Mouse (Mus musculus) midbrain, embryonic 12.5 days (tissue): ENCODE results near the gene Fam3c. TPM values are rescaled to one million over a fixed set of nuclear protein-coding genes. Genes with fewer than 3 reads are reported as not detected.
A peak's percentile ranks its signal among the peaks of the same experiment; 100 is the strongest.

Experiments
- ATAC-seq: fragments of 200-750 bp; cut with Nextera tagmentation; 2 replicates; pipeline ENCODE4 v1.8.0; 2017; ENCODE audit warnings: low read depth, moderate TSS enrichment, moderate library complexity; ENCODE audit not compliant: low FRiP score
- H3K27ac ChIP-seq: fragments of 300-500 bp; sonication (generic); replicated peaks from 2 replicates; pipeline ENCODE4 v1.5.1; 2016; ENCODE audit warnings: mild to moderate bottlenecking
- H3K27me3 ChIP-seq: fragments of 300-500 bp; sonication (generic); 2 replicates; pipeline ENCODE4 v1.6.1; 2016; ENCODE audit warnings: mild to moderate bottlenecking
- H3K36me3 ChIP-seq: fragments of 300-500 bp; sonication (generic); 2 replicates; pipeline ENCODE4 v1.6.1; 2016
- H3K4me1 ChIP-seq: fragments of 300-500 bp; sonication (generic); 2 replicates; pipeline ENCODE4 v1.6.1; 2016
- H3K4me2 ChIP-seq: fragments of 300-500 bp; sonication (generic); replicated peaks from 2 replicates; pipeline ENCODE4 v1.6.1; 2016; ENCODE audit warnings: mild to moderate bottlenecking, moderate library complexity
- H3K4me3 ChIP-seq: fragments of 300-500 bp; sonication (generic); 2 replicates; pipeline ENCODE4 v1.5.1; 2016; ENCODE audit warnings: mild to moderate bottlenecking
- H3K9ac ChIP-seq: fragments of 300-500 bp; sonication (generic); replicated peaks from 2 replicates; pipeline ENCODE4 v1.6.1; 2016; ENCODE audit warnings: mild to moderate bottlenecking, moderate library complexity
- H3K9me3 ChIP-seq: fragments of 300-500 bp; sonication (generic); 2 replicates; pipeline ENCODE4 v1.6.1; 2016; ENCODE audit warnings: mild to moderate bottlenecking
- WGBS: fragments of 180-500 bp; shearing (Covaris S2); methylation state at CpG from one replicate; pipeline ENCODE4 v1.1.7; 2016; 5-methylcytosine and 5-hydroxymethylcytosine counted together
- polyA plus RNA-seq: library from polyadenylated mRNA; unstranded; fragments of >200 nt; fragmentation: Nextera tagmentation; extraction: Ambion mirVana; gene quantifications from 2 replicates; pipeline ENCODE4 v1.2.1, GENCODE M21; 2016

Gene Fam3c
- polyA plus RNA-seq = 25.4 and 31.4 TPM in 2 replicates

DNA sequence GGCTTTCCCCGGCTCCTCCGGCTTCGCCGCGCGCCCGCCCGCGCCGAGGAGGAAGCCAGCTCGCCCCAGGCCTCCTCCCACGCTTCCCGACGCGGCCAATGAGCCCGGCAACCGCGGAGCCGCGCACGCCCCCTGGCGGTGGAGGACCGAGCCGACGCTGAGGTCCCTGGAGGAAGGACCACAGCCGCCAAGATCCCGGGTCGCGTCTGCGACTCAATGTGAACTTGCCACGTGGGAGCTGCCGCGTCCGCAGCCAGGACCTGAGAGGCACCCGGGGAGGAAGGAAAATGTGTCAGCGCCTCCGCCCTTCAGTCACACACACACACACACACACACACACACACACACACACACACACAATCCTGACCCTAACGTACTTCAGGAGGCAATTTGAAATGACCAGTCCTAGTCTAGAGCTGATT is at the start of gene Fam3c:
TSS of gene Fam3c (minus strand) at position 158 of the 422 bp plus-strand sequence.
- 1% methylated on average over 20 of the region's 38 CpGs for WGBS
- ATAC-seq = peak; percentile 99

DNA sequence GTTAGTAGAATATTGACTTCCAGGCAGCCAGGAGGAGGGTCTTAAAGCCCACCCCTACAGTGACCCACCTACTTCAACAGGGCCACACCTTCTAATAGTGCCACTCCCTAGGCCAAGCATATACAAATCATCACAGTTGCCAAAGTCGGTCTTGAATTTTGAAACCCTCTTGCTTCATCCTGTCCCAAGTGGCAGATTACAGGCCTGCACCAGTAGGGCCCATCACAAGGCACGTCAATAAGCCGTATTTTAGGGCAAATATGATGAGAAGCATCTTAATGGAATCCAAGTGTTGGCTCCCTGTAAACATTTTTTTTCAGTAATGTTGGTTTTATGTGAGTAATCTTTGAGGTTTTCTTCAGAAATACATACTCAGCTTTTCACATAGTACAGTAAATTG is 49.0 kb upstream of the Fam3c start:
- Histone ChIP-seq H3K27me3 (no peaks in the 10 kb centered on the region), H3K4me2 (no peak overlapping the region), H3K27ac (no peak overlapping the region), H3K36me3 (no peaks in the 10 kb centered on the region), H3K9ac (no peak overlapping the region), H3K4me1 (no peaks in the 10 kb centered on the region), H3K9me3 (no peaks in the 10 kb centered on the region), H3K4me3 (no peak overlapping the region)
- no peak for ATAC-seq
- 94% methylated on average over 3 of the region's 3 CpGs for WGBS

More for the DNA sequence above, at the start of gene Fam3c:
- no peaks in the 10 kb centered on the region for H3K36me3 ChIP-seq
- H3K27ac ChIP-seq = peak within 1 kb of the TSS; percentile 85
- H3K9ac ChIP-seq = peak within 1 kb of the TSS; percentile 83
- H3K27me3 ChIP-seq = no peaks in the 10 kb centered on the region
- no peaks in the 10 kb centered on the region for H3K9me3 ChIP-seq
- peaks cover 5% of the 10 kb centered on the region; the same call in 1 of the 2 replicates for H3K4me1 ChIP-seq
- peak within 1 kb of the TSS; percentile 78 for H3K4me3 ChIP-seq
- H3K4me2 ChIP-seq = peak within 1 kb of the TSS; percentile 63

DNA sequence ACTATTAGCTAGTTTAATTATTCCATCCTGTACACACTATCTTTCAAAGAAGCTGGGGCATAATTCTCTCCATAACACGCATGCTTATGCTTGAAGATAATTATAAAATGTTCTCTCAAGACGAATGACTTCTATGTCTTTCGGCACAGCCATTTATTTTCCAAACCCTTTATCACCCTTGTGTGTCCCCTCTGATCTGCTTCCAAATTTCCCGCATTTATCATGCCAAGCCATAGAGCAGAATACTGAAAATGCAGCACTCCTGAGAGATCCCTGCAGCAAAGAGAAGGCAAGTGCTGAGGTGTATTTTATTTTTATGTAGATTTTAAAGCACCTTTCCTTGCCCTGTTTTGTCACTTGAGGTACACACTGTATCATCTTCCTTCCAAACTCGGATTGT is 47.7 kb upstream of the Fam3c start:
- Histone ChIP-seq H3K36me3 (no peaks in the 10 kb centered on the region), H3K9me3 (no peaks in the 10 kb centered on the region), H3K27me3 (no peaks in the 10 kb centered on the region), H3K9ac (no peak overlapping the region), H3K4me3 (no peak overlapping the region), H3K4me2 (no peak overlapping the region), H3K4me1 (no peaks in the 10 kb centered on the region), H3K27ac (no peak overlapping the region)
- WGBS = 85% methylated on average over 5 of the region's 5 CpGs
- no peak for ATAC-seq

DNA sequence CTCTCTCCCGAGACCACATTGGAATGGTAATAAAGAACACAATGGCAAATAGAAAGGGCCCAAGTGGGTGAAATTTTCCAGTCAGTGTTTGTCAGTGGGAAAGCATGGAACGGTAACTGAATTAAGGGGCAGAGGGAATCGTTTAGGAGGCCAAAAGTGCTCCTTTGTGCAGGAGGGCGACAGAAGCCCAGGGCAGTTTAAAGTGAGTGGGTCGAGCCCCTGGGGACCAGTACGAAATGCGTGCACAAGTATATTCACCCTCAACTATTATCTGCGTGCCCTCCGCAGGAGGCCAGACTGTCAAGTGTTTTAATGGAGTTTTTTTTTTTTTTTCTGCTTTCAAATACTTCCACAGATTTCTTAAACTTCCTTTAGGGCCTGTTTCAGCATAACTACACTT is 47.3 kb upstream of the Fam3c start:
- Histone ChIP-seq H3K4me1 (no peaks in the 10 kb centered on the region), H3K27ac (no peak overlapping the region), H3K4me3 (no peak overlapping the region), H3K4me2 (no peak overlapping the region), H3K9ac (no peak overlapping the region), H3K9me3 (no peaks in the 10 kb centered on the region), H3K36me3 (no peaks in the 10 kb centered on the region), H3K27me3 (no peaks in the 10 kb centered on the region)
- ATAC-seq = no peak
- whole genome bisulfite sequencing = 76% methylated on average over 9 of the region's 9 CpGs

DNA sequence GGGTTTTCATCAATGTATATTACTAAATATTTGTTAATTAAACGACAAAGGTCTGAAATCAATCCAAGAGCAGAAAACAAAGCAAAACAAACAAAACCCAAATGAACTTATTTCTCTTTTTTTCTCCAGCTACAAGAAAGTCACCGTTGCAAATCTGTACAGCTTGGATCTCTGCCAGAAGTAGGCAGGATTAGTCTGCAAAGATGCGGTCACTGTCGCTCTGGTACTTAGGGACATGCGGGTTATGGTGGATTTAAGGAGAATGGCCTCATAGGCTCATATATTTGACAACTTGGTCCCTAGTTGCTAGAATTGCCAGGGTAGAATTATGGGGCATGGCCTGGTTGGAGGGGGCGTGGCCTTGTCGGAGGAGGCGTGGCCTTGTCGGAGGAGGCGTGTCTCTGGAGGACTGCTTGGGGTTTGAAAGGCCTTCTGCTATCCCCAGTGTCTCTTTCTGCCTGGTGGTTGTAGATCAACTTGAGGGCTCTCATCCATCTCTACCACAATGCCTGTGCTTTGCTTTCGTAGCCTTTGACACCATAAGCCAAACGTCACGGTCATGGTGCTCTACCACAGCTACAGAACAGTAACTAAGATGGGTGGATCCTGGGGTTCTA is 46.6 kb upstream of the Fam3c start:
- ATAC-seq = no peak
- no peak overlapping the region for H3K27ac ChIP-seq
- H3K4me2 ChIP-seq = no peak overlapping the region
- H3K36me3 ChIP-seq = no peaks in the 10 kb centered on the region
- no peaks in the 10 kb centered on the region for H3K27me3 ChIP-seq
- H3K4me3 ChIP-seq = no peak overlapping the region
- no peaks in the 10 kb centered on the region for H3K9me3 ChIP-seq
- no peak overlapping the region for H3K9ac ChIP-seq
- no peaks in the 10 kb centered on the region for H3K4me1 ChIP-seq
- 82% methylated on average over 13 of the region's 13 CpGs for WGBS

DNA sequence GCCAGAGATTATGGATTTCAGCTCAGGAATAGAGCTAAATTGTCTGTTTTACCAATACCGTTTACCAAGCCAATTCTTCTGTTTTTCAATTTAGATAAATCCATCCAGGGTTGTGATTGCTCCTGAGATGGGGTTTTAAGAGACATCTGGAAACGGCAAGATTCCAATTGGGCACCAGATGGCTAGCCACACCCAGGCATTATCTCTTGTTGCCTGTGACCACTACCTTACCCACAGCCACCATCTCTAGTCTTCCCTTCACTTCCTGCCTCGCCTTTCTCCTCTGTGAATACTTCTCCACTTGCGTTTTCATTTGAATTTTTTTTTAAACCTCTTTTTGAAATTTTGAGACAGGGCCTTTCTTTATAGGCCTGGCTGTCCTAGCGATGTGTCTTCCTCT is 46.0 kb upstream of the Fam3c start:
- no peak overlapping the region for H3K4me2 ChIP-seq
- no peak overlapping the region for H3K9ac ChIP-seq
- no peak overlapping the region for H3K4me3 ChIP-seq
- no peak overlapping the region for H3K27ac ChIP-seq
- H3K4me1 ChIP-seq = no peaks in the 10 kb centered on the region
- H3K9me3 ChIP-seq = no peaks in the 10 kb centered on the region
- WGBS = 82% methylated on average over 5 of the region's 5 CpGs
- ATAC-seq = no peak
- H3K27me3 ChIP-seq = no peaks in the 10 kb centered on the region
- H3K36me3 ChIP-seq = no peaks in the 10 kb centered on the region

DNA sequence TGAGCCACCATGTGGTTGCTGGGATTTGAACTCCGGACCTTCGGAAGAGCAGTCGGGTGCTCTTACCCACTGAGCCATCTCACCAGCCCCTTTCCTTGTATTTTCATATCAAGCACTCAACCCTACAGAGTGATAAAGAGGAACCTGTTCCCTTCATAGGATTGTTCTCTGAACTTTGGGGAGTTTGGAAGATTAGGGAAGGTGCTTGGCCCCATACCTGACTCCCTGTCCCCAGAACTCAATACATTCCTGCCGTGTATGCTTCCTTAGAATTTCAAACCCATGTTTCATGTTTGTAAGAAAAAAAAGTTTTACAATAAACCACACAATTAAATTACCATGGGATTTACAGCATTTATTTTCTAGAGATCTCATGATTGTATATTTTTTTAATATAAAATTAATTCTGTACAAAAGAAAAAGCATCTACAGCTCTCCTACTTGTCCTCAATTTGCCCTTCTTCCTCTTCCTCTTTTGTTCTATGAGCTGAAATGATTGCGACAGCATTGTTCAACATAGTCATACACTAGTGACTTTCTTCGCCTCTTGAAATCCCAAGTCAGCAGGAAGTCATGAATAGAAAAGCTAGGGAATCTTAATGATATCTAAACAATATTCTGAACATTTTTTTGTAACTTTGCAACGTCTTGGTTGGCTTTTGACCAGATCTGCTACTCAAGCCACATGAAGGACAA is 42.2 kb upstream of the Fam3c start:
- no peak overlapping the region for H3K9ac ChIP-seq
- no peaks in the 10 kb centered on the region for H3K27me3 ChIP-seq
- no peak overlapping the region for H3K4me3 ChIP-seq
- no peaks in the 10 kb centered on the region for H3K9me3 ChIP-seq
- WGBS = 91% methylated on average over 7 of the region's 7 CpGs
- H3K4me2 ChIP-seq = no peak overlapping the region
- no peak overlapping the region for H3K27ac ChIP-seq
- no peaks in the 10 kb centered on the region for H3K4me1 ChIP-seq
- ATAC-seq = no peak
- H3K36me3 ChIP-seq = no peaks in the 10 kb centered on the region

DNA sequence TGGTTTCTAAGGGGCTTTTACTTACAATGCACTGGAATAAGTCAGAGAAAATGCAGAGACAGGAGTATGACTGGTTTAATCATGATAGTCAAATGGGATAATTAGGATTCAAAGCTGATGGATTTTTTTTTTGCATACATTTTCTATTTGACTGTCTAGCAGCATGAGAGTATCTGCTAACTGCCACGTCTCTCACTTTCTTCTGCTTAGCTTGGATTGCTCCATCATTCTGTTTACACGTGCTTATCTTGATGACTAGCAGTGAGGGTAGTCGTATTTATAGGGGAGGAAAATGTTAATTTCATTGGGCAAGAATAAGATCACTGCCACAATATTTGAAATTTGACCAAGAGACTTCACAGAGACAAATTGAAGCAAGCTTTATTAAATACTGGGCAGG is 39.2 kb upstream of the Fam3c start:
- Histone ChIP-seq H3K4me1 (no peaks in the 10 kb centered on the region; the same call in 1 of the 2 replicates), H3K9me3 (no peaks in the 10 kb centered on the region), H3K9ac (no peak overlapping the region), H3K4me3 (no peak overlapping the region), H3K27ac (no peak overlapping the region), H3K36me3 (no peaks in the 10 kb centered on the region), H3K27me3 (no peaks in the 10 kb centered on the region), H3K4me2 (no peak overlapping the region)
- ATAC-seq = no peak
- 74% methylated on average over 3 of the region's 3 CpGs for WGBS

DNA sequence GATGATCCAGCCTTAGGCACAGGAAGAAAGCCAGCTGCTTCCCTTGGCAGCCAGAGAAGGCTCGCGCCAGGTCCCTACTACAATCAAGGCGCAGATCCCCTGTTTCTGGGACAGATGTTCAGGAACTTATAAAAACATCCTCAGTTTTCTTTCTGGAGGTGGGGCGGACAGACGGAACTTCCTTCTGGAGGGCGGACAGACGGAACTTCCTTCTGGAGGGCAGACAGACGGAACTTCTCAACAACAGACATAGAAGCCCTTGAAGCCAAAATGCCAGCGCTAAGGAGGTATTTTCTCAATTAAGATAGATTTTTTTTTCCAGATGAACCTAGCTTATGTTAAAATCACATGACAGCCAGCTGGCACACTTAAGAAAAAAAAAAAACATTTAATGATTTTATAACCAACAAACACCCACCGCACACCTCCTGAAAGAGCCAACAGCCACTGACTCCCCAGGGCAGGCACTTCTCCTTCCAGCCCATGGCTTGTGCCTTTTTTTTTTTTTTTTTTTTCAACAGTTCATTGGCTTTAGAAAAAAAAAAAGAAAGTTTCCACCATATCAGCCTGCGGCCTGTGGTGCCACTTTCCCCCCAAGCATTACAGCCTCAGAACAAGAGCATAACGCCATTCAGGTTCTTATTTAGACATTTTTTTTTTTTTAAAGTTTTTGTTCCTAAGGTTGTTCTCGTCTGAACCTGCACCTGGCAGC is 34.8 kb upstream of the Fam3c start:
- Histone ChIP-seq H3K4me3 (no peak overlapping the region), H3K4me1 (no peaks in the 10 kb centered on the region; the same call in 1 of the 2 replicates), H3K9ac (no peak overlapping the region), H3K9me3 (no peaks in the 10 kb centered on the region), H3K27me3 (no peaks in the 10 kb centered on the region), H3K36me3 (no peaks in the 10 kb centered on the region), H3K4me2 (no peak overlapping the region), H3K27ac (no peak overlapping the region)
- ATAC-seq = no peak
- 85% methylated on average over 13 of the region's 13 CpGs for WGBS

DNA sequence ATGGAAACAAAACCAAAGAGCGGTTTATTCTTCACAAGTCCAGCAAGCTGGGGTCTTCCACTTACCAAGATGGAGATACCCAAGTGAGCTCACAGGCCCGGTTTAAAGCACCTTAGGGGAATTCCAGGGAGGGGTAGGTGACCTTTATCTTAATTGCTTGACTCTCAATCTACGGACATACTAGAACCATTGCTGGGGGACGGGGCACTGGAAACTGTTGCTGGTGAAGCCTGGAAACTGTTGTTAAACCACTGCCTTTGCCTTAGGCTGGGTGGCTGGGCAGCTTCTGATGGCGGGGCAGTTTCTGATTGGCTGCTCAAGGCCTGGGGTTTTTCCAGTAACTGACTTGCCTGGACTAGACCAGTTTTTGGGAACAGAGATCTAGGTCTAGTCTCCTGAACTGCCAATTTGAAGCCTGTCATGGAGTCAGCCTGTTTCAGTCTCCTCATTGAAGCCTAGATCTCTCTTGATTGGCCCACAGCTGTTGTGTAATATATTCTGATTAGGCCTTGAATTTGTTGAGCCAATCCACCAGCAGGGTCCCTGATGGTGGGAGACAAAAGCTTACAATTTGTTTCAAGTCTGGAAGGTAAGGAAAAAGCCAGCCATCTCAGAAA is 29.3 kb upstream of the Fam3c start:
- 90% methylated on average over 5 of the region's 5 CpGs for WGBS
- no peak overlapping the region for H3K4me3 ChIP-seq
- no peak overlapping the region for H3K27ac ChIP-seq
- no peak overlapping the region for H3K4me2 ChIP-seq
- H3K36me3 ChIP-seq = no peaks in the 10 kb centered on the region
- no peaks in the 10 kb centered on the region for H3K4me1 ChIP-seq
- no peak overlapping the region for H3K9ac ChIP-seq
- ATAC-seq = no peak
- H3K27me3 ChIP-seq = no peaks in the 10 kb centered on the region
- H3K9me3 ChIP-seq = no peaks in the 10 kb centered on the region

DNA sequence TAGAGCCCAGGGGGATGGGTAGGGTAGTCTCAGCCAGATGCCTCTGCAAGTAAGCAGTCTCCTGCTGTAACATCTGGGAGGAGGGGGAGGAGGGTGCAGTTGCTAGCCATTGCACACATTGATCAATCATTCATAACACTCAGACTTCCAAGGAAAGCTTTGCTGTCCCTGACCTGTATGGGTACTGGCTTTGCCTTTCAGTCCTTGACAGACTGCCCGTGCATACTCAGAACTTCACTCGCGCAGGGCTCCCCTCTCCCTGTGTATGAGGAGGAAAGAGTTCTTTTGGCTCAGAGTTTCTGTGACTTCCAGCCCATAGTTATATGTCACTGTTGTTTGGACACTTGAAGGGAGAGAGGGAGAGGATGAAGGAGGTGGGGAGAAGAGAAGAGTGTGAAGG is 24.2 kb upstream of the Fam3c start:
- ATAC-seq = no peak
- Histone ChIP-seq H3K9ac (no peak overlapping the region), H3K4me1 (no peaks in the 10 kb centered on the region), H3K4me3 (no peak overlapping the region), H3K27me3 (no peaks in the 10 kb centered on the region), H3K4me2 (no peak overlapping the region), H3K9me3 (no peaks in the 10 kb centered on the region), H3K36me3 (no peaks in the 10 kb centered on the region), H3K27ac (no peak overlapping the region)
- 91% methylated on average over 3 of the region's 3 CpGs for WGBS

DNA sequence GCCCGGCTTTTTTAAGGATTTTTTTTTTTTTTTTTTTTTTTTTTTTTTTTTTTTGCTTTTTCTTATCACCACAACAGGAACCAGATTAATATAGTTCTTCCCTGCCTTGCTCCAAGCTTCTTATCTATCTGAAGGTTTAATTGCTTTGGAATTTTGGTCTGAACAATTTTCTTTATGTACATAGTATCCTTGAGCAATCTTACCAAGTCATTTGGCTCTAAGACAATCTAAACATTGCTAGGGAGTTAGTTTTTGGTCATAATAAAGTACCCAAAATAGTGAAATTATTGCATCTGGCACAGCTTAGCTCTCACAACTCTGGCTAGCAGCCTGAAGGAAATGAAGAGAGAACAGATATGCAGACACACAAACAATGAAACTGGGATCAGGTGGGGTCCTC is 23.8 kb upstream of the Fam3c start:
- no peak overlapping the region for H3K27ac ChIP-seq
- WGBS = 94% methylated on average over 1 of the region's 1 CpGs
- H3K4me1 ChIP-seq = no peaks in the 10 kb centered on the region
- H3K9me3 ChIP-seq = no peaks in the 10 kb centered on the region
- no peaks in the 10 kb centered on the region for H3K27me3 ChIP-seq
- no peak for ATAC-seq
- no peak overlapping the region for H3K4me2 ChIP-seq
- no peak overlapping the region for H3K9ac ChIP-seq
- H3K36me3 ChIP-seq = no peaks in the 10 kb centered on the region
- no peak overlapping the region for H3K4me3 ChIP-seq
